Mouse (Mus musculus) heart, postnatal 36 days (tissue): ENCODE results near the gene Ndufaf3. TPM values are rescaled to one million over a fixed set of nuclear protein-coding genes. Genes with fewer than 3 reads are reported as not detected.
A peak's percentile ranks its signal among the peaks of the same experiment; 100 is the strongest.

Source experiments
- DNase-seq, 2 experiments: peaks; one replicate each; pipeline ENCODE4 v3.0.0; 2021 to 2022
- intact Hi-C: fragments of 180-260 bp; cut with DNase I; formaldehyde crosslinking; loops from one replicate; pipeline ENCODE4 v1.15.1; 2025
- total RNA-seq, 2 experiments: library from RNA; stranded (reverse); gene quantifications; 2 replicates each; pipeline ENCODE4 v1.2.3; 2021

Gene Ndufaf3
- total RNA-seq, 2 experiments from 2014 or later: 69.2 to 76.5 TPM

DNA sequence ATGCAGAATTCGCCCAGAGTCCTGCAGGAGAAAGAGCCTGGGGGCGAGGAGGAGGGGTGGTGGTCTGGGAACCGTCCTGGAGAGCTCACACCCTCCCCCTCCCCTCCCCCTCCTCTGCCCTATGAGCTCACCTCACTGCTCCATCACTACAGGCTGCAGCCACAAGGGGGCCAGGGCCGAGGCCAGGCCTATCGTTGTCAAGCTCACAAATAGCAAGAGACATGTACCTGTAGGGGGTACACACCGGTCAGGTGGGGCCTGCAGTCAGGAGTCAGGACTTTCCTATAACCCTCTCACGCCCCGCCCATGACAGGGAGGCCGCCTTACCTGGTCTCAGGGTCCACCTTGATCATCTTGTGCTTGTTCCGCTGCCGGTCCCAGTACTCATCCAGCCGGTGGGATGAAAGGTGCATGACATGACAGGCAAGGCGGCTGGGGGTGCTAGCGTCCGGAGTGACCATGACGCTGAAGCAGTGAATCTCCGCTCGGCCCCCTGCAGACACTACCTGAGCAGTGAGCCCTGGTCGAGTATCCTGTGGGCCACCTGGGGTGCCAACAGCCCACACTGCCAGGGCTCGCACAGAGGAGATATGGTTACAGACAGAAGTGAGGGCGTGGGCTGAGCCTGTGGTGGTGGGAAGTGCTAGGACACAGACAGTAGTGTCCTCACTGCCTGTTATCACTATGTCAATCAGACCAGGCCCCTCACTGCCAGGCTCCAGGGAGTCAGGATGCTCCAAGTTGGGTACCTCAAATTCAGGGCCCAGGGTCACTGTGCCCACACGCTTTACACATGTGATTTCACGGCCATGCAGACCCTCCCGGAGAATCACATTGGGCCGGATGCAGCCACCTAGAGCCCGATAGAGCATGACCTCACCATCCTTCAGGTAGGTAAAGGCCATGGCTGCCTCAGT, 6.8 kb upstream of the Ndufaf3 start:
- intact Hi-C loops: no loop called here
- no peak for DNase-seq

DNA sequence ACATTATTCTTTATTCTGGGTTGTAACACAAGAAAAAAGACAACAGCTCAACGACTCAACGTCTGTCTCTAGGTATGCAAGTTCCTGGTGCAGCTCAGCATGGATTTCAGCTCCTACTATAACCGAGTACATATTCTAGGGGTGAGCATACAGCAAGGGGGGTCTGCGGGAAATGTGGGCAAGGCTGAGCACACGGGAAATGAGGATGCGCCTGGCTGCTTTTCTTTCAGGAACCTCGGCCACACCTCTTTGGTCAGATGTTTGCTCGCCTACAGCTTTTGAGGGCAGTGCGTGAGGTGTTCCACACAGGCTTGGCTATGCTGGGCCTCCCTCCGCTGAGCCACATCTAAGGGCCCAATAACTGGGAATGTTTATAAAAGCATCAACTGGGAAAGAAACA, 5.1 kb upstream of the Ndufaf3 start:
- intact Hi-C loops: no loop called here
- DNase-seq: no peak

DNA sequence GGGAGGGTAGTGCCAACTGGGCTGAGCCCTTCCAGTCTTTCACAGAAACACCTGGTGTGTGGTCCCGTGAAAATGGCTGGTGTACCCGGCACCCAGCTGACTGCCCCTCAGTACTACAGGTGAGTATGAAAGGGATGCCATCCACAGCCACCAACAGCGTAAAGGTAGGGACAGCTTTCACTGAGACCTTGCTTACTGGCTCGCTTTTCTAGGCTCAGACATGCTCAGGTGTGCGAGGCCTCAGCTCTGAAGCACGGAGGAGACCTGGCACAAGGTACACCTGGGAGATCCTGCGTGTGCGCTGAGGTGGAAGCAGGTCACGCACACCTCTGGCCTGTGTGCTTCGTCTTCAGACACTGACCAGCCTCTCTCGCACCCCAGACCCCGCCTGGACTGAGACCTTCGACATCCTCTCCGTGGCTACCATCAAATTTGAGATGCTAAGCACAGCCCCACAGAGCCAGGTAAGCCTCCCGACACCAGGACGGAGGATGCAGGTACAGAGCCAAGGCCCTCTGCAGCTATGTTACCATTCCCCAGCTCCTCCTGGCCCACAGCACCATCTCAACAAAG, 4.3 kb upstream of the Ndufaf3 start:
- intact Hi-C loops: no loop called here
- no peak for DNase-seq

DNA sequence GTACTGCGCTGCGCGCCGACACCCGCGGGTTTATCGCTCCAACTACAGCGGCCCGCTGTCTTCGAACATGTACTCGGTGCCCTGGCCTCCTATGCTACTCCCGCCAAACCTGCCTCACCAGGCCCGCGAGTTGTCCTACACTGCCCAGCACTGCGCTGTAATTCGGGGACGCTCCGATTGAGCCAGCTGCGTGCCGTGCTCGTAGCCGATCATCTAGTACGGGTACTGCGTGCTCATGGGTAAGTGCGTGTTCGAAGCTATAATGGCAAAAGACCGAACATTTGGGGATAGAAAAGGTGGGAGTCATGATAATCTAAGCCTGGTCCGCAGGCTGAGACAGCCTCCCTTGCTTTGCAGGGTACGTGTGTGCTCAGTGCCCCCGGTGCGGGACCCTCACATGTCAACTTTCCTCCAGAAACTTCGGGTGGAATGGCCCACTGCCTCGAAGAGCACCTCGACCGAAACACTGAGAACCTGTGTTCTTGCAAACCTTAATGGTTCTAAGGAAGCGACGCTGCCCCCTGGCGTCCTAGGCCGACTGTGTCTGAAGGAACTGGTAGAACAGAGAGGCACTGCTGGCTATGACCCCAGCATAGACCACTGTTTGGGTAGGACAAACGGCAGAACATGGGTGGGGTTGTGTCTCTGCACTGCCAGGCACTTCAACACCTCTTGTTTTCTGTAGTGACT, 3.1 kb upstream of the Ndufaf3 start:
- DNase-seq: peak; percentile 70 to 80
- intact Hi-C loops: no loop called here

DNA sequence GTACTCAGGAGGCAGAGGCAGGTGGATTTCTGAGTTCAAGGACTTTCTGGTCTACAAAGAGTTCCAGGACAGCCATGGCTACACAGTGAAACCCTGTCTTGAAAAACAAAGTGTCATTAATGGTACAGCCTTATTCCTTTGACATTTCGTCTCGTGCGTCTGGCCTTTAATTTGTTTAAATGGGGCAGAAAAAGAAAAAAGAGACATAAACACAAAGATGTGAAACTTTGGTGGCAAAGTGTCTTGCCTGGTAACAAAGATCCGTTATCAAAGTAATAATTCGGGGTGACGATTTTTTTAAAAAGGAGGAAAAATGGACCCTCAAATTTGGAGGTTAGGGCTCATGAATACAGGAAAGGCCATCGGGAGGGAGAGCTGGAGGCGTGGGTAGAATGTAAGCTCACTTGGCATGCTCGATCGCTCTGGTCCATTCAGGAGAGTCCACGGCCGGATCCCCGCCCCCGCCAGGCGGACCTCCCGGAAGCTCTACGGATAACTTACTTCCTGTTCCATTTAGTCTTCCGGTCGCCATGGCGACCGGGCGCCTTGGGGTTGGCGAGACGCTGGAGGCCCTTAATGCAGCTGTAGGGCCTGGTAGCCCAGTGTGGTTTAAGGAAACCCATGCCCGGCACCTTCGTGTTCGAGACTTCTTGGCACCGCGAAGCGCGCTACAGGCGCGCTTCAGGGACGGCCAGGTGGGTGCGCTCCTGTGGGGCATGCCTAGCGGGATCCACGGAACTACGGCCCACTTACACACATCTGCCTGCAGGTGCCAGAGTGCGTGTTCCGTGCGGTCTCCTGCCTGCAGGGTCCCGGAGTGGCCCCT, 2.4 kb upstream of the Ndufaf3 start, which contains the start of gene Dalrd3:
Dalrd3 (plus strand) TSS at position 506 of the 826 bp plus-strand sequence.
- intact Hi-C loops: no loop called here
- peak; percentile 80 for DNase-seq

DNA sequence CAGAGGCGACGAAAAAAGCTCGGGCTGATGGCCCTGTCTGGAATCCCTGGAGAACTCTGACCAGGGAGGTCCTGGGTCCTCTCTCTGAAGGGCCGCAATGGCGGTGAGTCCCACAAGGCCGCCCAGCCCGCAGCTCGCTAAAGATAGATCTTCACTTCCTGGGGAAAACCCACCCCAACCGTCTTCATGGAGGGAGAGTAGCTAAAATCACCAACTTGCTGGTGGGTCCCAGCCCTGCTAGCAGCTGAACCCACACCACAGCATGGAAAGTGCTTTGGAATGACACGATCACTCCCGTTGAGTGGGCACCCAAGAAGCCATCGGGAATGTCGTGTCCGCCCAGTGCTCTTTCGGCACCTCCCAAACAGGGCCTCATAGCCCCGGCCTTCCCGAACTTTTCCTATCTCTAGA, 1.3 kb upstream of the Ndufaf3 start:
- intact Hi-C loops: no loop called here
- DNase-seq: no peak

DNA sequence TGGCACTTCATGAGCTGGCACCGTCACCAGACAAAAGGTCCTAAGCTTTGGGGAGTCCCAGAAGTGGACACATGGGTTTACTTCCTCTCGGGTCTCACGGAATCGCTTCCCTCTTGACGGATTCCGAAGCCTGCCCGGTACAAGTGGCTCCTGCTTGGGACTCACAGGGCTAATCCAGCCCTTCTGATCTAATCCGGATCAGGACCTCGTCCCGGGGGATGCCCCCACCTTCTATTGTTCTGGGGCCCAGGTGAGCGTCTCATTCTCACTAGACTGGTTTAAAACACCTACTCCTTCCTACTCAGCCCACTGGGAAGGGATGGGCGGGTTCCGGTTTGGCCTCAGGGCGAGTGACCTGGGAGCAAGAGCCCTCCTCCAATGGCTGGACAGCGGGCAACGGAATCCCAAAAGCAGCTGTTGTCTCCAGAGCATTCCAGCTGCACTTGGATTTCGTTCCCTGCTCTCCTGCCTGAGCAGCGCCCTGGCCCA, 741 bp upstream of the Ndufaf3 start:
- intact Hi-C loops: loop anchor here (1.0 kb wide), 1 partner anchor 81 kb away; the partner anchor contains the start of gene Arih2
- DNase-seq: peak in 1 of 2 experiments; percentile 41

DNA sequence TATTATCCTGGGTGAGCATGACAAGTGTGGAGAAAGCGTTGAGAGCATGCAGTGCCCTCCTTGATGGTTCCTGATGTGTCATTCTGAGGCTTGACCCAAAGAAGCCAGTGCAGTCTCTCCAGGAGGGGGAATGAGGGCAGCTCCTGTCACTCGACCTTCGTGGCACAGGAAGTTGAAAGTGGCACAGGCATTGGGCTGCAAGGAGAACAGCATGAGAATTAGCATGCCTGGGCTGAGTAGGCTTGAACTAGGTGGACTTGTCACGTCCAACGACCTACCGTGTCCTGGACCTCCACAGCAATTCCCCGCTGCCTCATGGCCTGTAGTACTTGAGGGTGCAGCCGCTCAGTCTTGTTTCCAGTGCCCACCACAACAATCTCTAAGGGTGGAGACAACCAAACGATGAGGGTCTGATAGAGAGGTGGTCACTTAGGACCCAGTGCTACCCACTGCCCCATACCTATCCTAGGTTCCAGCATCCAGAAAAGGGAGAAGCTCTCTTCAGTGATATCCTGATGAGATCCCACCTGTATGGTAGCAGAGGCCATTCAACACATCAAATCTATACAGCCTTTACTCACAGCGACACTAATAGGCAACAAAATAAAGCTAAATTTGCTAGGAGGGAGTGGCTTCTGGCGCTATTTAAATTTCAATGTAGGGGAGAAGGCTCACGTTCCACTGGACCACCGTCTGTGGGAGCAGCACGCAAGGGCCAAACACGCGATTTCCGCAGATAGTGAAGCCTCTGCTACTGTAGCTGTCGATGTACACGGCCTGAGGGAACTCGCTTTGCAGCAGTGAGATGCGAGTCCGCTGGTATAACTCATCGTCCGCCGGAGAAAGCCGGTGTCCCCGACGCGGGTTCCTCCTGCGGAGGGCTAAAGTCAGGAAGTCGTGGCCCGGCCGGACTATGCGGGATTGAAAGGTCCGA, 1.1 kb downstream of the Ndufaf3 start:
- DNase-seq: no peak
- intact Hi-C loops: no loop called here

DNA sequence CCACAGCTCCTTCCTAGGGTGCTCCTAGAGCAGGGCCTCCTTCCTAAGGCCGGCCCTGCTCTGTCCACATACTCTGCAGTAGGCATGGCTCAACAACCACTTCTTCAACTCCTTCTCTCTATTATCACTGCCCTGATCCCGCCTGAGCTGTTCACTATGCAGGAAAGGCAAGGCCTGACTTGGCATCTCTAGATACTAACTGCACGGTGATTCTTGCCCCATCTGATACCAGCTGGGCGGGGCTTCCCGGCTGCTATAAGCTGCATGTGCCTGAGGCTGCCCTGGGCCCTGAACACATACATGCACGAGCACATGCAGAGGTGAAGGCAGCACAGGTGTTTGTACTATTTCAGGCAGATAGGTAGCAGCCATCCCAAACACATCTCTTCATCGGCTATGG, 3.1 kb downstream of the Ndufaf3 start:
- DNase-seq: no peak
- intact Hi-C loops: no loop called here

DNA sequence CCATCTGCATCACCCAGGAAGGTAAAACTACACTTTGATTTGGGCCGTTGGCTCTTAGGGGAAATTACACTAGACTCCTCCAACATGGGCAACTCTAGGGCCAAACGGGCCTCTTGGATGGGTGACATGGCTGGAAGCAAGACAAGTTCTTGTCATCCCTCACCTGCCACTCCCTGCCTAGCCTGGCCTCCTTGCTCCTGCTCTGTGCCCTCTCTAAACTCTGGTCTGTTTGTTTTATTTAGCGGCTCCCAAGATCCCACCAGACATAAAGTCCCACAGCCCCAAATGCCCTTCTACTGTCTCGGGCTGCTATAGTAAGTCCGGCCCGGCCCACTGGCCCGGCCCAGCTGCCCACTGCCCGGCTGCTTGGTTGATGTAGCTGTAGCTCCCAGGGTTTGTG, 3.6 kb downstream of the Ndufaf3 start:
- intact Hi-C loops: no loop called here
- no peak for DNase-seq

DNA sequence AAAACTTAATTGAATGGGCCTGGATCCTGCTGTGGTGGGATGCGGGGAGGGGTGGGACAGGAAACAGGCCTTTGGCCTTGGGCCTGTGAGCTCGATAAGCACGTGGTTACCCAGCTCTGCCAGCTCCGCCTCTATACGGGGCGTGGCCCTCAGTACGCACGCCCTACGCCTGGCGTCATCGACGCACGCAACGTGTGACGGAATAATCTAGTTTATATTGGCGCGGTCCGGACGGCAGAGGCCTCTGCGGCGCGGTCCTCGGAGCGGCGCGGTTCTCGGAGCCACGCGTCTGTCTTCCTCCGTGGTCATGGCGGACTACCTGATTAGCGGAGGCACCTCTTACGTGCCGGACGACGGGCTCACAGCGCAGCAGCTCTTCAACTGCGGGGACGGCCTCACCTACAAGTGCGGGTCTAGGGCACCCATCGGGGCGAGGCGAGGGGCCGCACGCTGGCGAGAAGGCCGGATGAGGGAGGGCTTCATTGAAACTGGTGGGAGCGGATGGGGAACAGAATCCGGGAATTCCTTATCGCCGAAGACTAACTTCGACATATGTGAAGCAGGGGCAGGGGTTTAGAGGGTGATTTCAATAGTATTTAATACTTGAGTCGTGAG, 6.9 kb downstream of the Ndufaf3 start, which contains the start of gene Impdh2:
Impdh2 (plus strand) TSS at position 60 of the 615 bp plus-strand sequence.
- intact Hi-C loops: no loop called here
- DNase-seq: peak; percentile 94 to 95

DNA sequence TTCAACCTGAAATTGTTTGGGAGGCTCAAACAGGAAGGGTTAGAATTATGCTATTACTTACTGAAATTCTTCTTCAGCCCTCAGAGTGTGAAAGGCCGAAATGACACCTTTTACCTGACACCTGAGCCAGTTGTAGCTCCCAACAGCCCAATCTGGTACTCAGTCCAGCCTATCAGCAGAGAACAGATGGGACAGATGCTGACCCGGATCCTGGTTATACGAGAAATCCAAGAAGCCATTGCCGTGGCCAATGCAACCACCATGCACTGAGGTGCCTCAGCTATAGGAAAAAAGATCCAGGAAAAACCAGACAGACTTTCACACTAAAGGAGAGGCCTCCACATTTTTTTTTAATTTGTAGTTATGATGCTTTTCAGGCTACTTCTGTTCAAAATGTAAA, 8.1 kb downstream of the Ndufaf3 start:
- DNase-seq: no peak
- intact Hi-C loops: loop anchor here (5.0 kb wide), 1 partner anchor 687 kb away; the partner anchor contains the start of gene Rbm6

DNA sequence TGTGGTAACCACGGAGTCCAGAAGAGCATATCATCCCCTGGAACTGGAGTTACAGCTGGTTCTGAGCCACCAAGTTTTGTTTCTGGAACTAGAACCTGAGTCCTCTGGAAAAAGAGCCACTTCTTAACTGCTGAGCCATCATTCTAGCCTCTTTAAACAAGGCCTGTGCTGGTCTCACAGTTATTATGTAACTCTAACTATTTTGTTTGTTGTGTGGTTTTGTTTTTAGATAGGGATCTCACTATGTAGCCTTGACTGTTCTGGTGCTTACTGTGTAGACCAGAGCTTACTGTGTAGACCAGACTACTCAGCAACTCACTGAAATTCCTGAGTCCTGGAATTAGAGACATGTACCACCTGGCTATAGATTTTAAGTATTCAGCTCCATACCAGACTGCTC, 20.4 kb downstream of the Ndufaf3 start:
- intact Hi-C loops: no loop called here
- no peak for DNase-seq

DNA sequence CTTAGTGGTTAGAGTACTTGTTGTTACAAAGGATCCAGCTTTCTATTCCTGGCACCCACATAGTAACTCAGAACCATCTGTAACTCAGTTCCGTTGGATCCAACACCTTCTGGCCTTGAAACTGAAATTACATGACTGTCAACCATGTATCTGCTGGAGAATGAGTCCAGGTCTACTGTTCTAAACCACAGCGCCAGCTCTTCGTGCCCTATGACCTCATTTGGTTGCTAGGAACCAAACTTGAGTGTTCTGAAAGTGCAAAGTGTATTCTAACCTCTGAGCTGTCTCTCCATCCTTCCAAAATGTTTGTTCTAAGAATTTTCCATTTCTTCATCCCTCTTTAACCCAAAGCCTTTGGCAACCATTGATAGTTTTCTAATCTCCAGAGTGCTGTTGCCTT, 21.2 kb downstream of the Ndufaf3 start:
- intact Hi-C loops: no loop called here

DNA sequence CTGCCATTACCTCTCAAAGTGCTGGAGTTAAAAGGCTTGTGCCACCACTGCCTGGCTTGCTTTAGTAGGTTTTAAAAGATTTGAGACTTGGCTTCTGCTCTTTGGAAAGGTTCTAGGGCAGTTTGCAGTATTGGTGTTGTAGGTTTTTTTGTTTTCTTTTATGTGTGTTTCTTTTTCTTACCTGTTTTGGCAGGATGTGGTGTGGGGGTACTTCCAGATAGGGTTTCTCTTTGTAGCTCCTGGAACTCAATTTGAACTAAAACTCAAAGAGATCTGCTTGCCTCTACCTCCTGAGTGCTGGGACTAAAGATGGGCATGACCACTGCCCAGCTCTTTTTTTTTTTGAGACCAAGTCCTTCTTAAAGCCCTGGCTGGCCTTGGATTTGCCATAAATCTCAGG, 26.4 kb downstream of the Ndufaf3 start:
- intact Hi-C loops: no loop called here
- DNase-seq: no peak

More for the DNA sequence above, 21.2 kb downstream of the Ndufaf3 start:
- DNase-seq: no peak

DNA sequence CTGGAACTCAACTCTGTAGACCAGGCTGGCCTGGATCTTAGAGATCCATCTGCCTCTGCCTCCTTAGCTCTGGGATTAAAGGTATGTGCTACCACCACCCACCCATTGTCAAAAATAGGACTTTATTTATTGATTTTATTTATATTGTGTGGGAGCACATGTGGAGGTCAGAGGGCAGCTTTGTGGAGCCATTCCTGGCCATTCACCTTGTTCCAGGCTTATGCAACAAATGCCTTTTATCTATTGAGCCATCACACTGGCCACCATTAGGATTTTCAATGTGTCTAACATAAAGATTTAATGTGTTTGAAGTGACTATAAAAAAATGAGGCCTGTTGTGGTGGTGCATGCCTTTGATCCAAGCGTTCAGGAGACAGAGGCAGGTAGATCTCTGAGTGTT, 35.7 kb downstream of the Ndufaf3 start:
- intact Hi-C loops: no loop called here
- no peak for DNase-seq

DNA sequence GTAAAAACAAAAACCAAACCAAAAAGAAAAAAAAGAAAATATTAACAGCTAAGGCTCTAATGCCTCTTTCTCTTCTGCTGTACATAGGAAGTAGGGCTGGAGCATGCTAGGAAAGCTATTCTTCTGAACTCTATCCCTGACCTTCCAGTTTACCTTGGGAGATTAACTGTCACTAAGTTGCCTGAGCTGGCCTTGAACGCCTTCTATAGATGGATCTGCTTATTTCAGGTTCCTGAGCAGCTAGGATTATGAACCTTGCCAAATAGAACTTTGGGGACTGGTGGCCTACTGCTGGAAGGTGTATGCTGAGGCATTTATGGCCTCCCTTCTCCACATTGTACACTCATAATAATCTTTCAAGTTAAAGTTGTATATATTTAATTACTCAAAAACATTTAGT, 36.3 kb downstream of the Ndufaf3 start:
- intact Hi-C loops: no loop called here
- no peak for DNase-seq

DNA sequence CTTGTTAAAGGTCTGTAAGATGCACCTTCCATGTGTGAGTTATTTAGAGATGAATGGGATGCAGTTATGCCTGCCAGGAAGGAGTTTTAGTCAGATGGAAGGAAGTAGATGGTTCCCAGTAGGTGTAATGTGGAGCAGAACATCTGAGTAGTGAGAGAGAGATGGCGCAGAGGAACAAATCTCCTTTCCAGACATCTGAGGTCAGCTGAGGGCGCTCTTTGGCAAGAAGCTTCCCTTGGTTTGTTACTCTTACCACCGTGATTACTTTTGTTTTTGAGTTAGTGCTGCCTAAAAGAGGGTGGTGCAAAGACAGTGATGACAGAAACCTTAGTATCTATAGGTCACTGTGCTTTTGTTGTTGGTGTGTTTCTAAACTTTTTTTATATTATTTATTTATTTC, 41.8 kb downstream of the Ndufaf3 start:
- intact Hi-C loops: no loop called here

DNA sequence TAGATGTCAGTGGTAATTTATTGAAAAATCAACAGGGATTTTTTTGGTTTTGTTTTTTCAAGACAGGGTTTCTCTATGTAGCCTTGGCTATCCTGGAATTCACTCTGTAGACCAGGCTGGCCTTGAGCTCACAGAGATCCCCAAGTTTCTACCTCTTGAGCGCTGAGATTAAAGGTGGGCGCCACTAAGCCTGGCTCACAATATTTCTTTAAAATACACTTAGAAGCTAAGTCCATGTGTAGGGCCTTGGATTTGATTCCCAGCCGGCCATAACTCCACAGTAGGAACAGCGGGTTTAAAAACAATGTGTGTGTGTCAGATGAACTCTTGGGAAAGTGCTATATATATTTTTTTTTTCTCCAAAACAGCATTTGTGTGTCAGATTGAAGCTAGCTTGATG, 43.9 kb downstream of the Ndufaf3 start:
- intact Hi-C loops: no loop called here
- no peak for DNase-seq

More for the DNA sequence above, 41.8 kb downstream of the Ndufaf3 start:
- DNase-seq: no peak
